Mouse (Mus musculus) frontal cortex, postnatal 36 days (tissue): ENCODE data around the gene Gm8909.
"Not testable (repeated sequence)": the region's sequence is repeated elsewhere in the genome, so short reads cannot be mapped to it uniquely, and the experiment has no call there.

ENCODE experiments used
- DNase-seq, 2 experiments: peaks; one replicate each; pipeline ENCODE4 v3.0.0; 2022; ENCODE audit warnings: low spot score in 2 of 2

Gene Gm8909

GRCm38 (mm10) chr17:36161129-36162051 lies 6.9 kb downstream of the Gm8909 start:
- DNase-seq = no peak

GRCm38 (mm10) chr17:36158264-36158663 lies 10.1 kb downstream of the Gm8909 start:
- DNase-seq = not testable (repeated sequence)

- DNase-seq = not testable (repeated sequence)
These were observed 10.6 kb downstream of the Gm8909 start for GRCm38 (mm10) chr17:36157782-36158181.

GRCm38 (mm10) chr17:36154271-36155149 lies 13.8 kb downstream of the Gm8909 start:
- no peak for DNase-seq

- DNase-seq = not testable (repeated sequence)
These were observed 17.1 kb downstream of the Gm8909 start for GRCm38 (mm10) chr17:36151200-36151599.

GRCm38 (mm10) chr17:36148468-36148867 lies 19.9 kb downstream of the Gm8909 start:
- DNase-seq = not testable (repeated sequence)

- DNase-seq = not testable (repeated sequence)
These were observed 21.4 kb downstream of the Gm8909 start for GRCm38 (mm10) chr17:36146937-36147336.

- DNase-seq = not testable (repeated sequence)
These were observed 22.5 kb downstream of the Gm8909 start for GRCm38 (mm10) chr17:36145861-36146156.

GRCm38 (mm10) chr17:36145111-36145860 lies 23.1 kb downstream of the Gm8909 start:
- no peak for DNase-seq

- DNase-seq = not testable (repeated sequence)
These were observed 32.0 kb downstream of the Gm8909 start for GRCm38 (mm10) chr17:36136299-36136848.

- DNase-seq = not testable (repeated sequence)
These were observed 32.7 kb downstream of the Gm8909 start for GRCm38 (mm10) chr17:36135421-36136231.

- DNase-seq = no peak
These were observed 36.6 kb downstream of the Gm8909 start for GRCm38 (mm10) chr17:36131516-36132265.

- not testable (repeated sequence) for DNase-seq
These were observed 39.1 kb downstream of the Gm8909 start, which contains the start of gene Gm7030 for GRCm38 (mm10) chr17:36128968-36129817. TSS of gene Gm7030 (minus strand) at chr17:36129425.

- not testable (repeated sequence) for DNase-seq
These were observed 39.8 kb downstream of the Gm8909 start for GRCm38 (mm10) chr17:36128525-36128924.

GRCm38 (mm10) chr17:36124111-36124510 lies 44.2 kb downstream of the Gm8909 start:
- DNase-seq = not testable (repeated sequence)

- not testable (repeated sequence) for DNase-seq
These were observed 46.9 kb downstream of the Gm8909 start, which contains the start of gene Gm19684 for GRCm38 (mm10) chr17:36121352-36122020. TSS of gene Gm19684 (plus strand) at chr17:36121678.

- not testable (repeated sequence) for DNase-seq
These were observed 47.5 kb downstream of the Gm8909 start for GRCm38 (mm10) chr17:36120839-36121238.

- not testable (repeated sequence) for DNase-seq
These were observed 51.8 kb downstream of the Gm8909 start for GRCm38 (mm10) chr17:36116545-36116944.
